Mouse (Mus musculus) gastrocnemius, postnatal 25 days (tissue): Measurements from ENCODE around the gene Tmsb15a. TPM values are rescaled to one million over a fixed set of nuclear protein-coding genes. Genes with fewer than 3 reads are reported as not detected.
"Not testable (repeated sequence)": the region's sequence is repeated elsewhere in the genome, so short reads cannot be mapped to it uniquely, and the experiment has no call there.

Experiments
- DNase-seq: peaks from one replicate; pipeline ENCODE4 v3.0.0; 2022
- long read RNA-seq, 2 experiments: library from polyadenylated mRNA; stranded (forward); transcript quantifications; one replicate each; pipeline ENCODE4 v2.0.0; 2021
- microRNA-seq, 2 experiments: library from miRNA; unstranded; fragments of <30 nt; microRNA quantifications; one replicate each; pipeline ENCODE4 v1.2.0; 2021; ENCODE audit warnings: borderline replicate concordance in 2 of 2
- total RNA-seq, 2 experiments: library from RNA; stranded (reverse); gene quantifications; 1 replicate in 1 of 2; 2 replicates in 1 of 2; pipeline ENCODE4 v1.2.3; 2021

Tmsb15a gene
- total RNA-seq, result not detected
- long read RNA-seq, experiment 1, result 0 reads
- long read RNA-seq, experiment 2, result 0 reads

DNA sequence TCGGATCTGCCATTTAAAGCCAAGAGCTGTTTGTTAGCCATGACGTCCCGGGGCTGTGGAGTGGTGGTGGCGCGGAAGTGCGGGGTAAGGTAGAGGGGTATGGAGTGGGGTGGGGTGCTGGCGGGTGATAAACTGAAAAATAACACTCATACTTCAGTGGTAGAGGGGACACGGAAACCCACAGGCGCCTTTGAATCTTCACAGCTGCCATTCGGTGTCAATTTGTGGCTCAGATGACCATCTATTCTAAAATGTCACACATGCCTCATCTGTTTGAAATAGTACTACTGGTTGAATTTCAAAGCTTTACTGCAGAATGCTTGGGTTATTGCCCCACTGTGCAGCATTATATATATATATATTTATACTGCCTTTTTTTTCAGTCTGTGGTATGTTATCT lies at the start of gene Tmsb15a:
Tmsb15a (minus strand) TSS at position 101 of the 400 bp plus-strand sequence.
- DNase-seq, result no peak

DNA sequence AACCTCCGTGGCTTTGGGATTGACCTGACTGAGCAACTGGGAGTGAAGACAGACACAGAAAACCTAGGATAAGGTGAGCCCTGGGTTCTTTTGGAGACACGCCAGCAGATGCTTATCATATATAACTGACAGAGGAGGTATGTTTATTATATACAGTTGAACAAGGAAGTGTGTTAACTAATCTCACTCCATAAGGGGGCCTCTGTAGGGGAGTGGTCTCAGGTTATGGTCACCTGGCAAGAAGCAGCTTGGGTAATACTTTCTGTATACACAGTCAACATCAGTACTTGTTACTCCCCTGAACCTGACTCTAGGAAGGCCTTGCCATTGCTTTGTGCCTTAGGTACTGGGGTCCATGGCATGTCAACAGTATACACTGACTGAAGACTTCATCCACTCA lies 43.5 kb upstream of the Tmsb15a start:
- DNase-seq, result no peak

DNA sequence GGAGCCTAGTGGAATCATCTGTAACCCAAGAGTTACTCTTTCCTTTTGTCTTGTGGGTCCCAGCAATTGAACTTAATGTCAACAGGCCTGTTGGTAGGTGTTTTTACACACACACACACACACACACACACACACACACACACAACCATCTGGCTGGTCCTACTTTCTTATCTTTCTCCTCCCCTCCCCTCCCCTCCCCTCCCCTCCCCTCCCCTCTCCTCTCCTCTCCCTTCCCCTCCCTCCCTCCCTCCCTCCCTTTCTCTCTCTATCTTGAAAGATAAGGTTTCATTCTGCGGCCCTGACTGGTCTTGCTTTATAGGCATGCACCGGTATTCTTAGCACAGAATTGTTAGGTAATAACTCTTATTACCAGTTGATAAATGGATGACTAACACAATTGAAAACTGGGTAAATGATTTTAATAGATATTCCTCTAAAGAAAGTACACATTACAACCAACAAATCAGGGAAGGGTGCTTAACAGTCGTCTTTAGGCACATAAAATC lies 43.0 kb upstream of the Tmsb15a start:
- no peak for DNase-seq

DNA sequence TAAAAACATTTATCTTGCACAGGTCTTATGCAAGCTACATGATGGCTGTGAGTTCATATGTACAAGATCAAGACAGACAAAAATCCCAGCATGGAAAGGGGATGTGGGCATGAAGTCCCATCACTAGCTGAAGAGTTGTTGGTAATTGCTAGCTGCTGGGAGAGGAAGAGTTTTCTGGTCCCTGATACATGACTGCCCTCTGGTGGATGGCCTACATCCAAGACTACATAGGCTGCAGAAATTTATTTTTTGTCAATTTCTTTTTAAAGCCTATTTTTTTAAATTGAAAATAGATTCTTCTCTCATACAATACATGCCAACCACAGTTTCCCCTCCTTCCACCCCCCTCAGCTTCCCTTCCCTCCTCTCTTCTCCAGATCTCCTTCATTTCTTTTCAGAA lies 36.6 kb upstream of the Tmsb15a start:
- DNase-seq, result no peak

DNA sequence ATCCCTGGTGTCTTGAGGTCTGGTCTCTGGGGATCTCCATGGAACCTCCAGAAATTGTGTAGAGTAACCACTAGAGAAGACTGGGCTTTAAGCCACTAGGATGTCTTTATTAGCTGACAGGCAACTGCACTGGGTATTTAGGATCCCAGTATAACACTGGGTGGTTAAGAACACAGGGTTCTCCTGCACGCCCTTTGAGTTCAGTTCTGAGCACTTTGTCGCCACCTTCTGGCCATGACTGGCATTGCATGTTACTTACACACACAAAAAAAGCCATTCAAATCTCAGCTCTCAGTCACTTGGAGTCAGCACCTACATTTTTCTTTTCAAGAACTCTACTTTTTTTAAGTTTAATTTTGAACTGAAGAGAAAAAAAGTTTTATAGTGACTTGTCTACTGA lies 27.8 kb upstream of the Tmsb15a start:
- DNase-seq, result no peak

DNA sequence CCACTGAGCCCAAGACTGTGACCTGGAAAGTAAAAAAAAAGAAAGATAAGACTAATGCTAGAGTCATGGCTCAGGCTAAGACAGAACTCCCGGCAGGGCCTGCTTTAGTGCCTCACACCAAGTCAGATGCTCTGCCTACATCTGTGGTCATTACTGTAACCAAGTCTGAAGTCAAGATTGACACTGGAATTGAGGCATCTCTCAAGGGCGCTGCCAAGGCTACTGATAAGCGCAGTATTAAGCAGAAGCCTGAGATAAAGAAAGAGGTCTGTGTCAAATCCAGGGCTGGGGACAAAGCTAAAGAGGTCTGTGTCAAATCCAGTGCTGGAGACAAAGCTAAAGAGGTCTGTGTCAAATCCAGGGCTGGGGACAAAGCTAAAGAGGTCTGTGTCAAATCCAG lies 20.3 kb upstream of the Tmsb15a start:
- DNase-seq, result not testable (repeated sequence)

DNA sequence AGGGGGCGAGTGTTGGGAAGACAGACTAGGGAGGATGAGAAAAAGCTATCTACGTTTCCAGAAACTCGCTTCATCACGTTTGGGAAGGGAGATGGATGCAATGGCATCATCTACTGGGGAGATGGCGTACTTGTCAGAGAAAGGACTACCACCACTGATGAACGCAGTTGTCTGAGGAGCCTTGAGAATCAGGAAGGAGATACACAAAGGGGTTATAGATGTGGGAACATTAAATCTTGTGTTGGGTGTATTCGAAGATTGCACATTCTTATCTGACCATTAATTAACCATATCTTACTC lies 17.9 kb upstream of the Tmsb15a start:
- no peak for DNase-seq

DNA sequence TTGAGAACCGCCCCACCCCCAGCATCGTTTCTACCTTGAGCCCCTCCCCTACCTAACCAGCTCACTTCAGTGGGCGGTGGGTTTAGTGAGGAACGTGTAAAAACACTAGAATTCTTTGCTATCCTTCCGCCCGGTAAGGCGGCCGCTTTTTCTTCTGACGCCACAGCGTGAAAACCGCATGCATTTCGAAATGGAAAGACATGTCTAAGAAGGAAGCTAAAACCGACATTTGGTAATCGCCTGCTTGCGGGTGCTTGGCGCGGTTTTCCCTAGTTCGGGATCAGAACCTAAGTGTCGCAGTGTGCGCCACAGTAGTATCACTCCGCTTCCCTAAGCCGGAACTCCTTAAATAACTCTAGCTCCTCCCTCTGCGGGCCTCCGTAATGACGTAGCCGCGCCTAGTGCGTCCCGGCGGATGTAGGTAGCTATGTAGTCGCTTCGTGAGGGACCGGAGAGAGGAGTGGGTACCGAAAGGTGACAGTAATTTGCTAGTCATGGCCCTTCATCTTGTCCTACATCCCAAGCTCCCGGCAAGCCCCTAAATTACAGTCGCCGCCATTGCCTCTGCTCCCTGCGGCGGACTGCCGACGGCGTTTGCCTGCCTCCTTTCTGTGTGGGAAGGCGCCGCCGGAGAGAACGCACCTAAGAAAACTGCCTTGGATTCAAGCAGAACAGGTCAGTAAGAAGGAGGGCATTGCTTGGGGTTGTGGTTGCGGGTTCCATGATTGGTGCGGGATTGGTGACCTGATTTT lies 17.4 kb upstream of the Tmsb15a start, which contains the start of the genes Armcx5 and Gprasp1:
Armcx5 (plus strand) TSS at position 430 of the 752 bp plus-strand sequence.
Gprasp1 (plus strand) TSS at position 430 of the 752 bp plus-strand sequence.
- DNase-seq, result peak; percentile 81

DNA sequence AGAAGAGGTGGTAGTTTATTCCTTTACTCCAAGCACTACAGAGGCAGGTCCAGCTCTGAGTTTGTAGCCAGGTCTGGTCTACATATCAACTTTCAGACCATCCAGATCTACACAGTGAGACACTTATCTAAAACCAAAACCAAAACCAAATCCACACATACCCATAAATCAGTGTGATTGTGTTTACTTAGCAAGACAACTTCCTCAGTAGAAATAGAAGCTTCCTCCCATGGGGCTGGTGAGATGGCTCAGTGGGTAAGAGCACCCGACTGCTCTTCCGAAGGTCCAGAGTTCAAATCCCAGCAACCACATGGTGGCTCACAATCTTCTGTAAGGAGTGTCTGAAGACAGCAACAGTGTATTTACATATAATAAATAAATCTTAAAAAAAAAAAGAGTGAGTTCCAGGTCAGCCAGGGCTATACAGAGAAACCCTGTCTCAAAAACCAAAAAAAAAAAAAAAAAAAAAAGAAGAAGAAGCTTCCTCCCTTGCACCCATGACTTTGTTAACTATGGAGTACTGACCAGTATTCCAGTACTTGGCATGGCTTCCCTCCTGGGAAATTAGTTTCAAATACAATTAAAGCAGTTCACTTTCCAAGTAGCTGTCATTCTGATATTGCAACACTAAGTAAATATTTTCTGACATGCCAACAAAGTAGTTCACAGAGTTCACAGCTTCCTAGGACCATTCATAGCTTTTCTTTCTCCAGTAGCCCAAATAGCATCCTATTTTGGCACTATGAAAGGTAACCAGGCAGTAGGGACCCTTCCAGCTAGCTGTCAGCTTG lies 13.9 kb upstream of the Tmsb15a start:
- no peak for DNase-seq

DNA sequence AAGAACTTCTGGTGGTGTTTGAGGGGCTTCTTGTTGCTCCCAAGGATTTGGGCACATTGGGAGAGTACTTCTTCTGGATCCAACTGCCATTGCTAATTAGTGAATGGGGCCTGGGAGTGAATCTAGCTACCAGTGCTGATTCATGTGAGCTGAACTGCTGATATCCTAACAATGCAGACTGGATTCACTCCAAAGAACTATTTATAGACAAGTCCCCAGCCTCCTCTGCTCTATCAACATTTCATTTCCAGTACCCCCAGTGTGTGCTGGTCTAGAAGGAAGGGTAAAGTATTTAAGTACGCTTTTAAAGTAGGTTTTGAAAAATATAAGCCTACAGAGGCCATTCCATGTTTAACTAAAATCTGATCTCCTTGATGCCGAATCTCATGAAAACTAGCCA lies 12.2 kb downstream of the Tmsb15a start:
- DNase-seq, result no peak

DNA sequence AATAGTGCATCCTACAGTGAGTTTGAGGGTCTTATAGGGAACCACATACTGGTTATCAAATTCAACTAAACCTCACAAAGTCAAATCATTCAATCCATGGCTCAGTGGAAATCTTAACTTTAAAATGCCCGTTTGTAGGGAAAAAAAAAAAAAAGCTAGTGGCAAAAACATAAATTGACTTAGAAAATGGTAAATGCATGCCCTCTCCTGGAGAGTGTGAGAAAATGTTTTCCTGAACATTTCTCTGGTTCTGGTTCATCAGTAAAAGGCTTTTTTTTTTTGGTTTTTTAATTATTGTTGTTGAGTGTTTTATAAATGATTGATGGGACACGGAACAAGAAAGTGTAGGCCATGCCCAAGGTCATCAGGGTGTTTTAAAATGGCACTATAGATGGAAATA lies 20.7 kb downstream of the Tmsb15a start:
- no peak for DNase-seq

DNA sequence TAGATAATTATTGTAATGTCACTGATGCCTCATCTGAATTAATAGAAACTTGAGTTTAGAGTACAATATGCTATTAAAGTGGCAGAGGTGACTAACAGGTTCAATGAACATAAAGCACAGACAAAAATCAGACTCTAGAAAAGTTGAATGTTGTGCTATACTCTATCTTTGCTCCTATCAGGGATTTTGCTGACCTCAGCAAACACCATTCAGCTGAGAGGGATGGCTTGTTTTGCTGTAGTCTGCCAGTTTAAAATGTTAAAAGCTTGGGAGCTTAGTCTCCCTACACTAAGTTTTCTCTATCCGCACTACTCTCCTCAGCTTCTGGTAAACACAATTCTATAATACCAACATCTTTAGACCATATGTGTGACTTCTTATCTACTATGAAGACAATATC lies 21.9 kb downstream of the Tmsb15a start:
- DNase-seq, result no peak

DNA sequence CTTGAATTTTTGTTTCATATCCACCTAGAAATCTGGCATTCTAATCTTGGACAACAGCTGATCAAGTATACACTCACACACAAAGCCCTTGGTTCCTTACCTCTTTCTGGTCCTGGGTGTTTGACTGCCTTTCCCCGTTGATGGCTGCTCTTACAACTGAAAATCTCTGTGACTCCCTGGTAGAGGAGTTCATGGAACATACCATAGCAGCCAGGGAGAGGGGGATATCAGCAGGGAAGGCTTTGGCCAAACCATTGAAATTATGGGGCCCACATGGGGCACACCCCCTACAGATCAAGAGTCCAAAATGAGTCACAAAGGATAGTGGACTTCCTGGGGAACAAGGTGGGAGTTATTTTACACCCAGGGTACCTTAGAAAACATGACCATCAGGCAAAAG lies 31.4 kb downstream of the Tmsb15a start, which contains the start of gene Tcp11x2:
Tcp11x2 (minus strand) TSS at position 158 of the 400 bp plus-strand sequence.
- no peak for DNase-seq

DNA sequence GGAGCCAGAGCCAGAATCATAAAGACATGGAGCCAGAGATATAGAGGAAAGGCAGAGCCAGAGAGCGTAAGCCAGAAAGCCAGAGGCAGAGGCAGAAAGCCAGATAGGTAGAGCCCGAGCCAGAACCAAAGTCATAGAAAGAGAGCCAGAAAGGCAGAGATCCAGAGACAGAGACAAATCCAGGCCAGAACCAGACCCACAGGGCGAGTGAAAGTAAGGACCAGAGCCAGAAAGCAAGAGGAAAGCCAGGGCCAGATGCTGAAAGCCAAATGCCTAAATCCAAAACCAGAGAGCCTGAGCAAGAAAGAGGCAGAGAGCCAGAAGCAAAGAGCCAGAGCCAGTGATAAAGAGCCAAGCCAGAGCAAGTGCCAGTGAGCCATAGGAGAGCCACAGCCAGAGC lies 37.3 kb downstream of the Tmsb15a start:
- no peak for DNase-seq

DNA sequence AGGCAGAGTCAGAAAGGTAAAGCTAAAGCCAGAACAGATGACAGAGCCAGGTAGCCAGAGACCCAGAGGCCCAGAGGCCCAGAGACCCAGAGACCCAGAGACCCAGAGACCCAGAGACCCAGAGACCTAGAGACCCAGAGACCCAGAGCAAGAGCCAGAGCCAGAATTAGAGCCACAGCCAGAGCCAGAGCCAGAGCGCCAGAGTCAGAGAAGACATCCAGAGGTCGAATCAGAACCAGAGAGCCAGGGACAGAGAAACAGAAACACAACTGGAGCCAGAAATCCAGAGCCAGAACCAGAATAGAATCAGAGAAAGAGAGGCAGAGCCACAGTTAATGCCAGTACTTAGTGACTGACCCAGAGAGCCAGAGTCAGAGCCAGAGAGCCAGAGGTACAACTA lies 43.2 kb downstream of the Tmsb15a start:
- DNase-seq, result no peak

Small RNA genes lying within 50 kb of the gene (microRNA-seq; reads per million reads assigned to microRNA genes)
- gene Mir7646, result 0 reads per million in 2 experiments

Other genes starting within 250 kb of the Tmsb15a start
- gene AV320801, start 230.7 kb downstream of the Tmsb15a start, total RNA-seq, result not detected
- gene Nxf7, start 126.5 kb downstream of the Tmsb15a start, total RNA-seq, result not detected
- gene Prame, start 97.6 kb downstream of the Tmsb15a start, total RNA-seq, result not detected
- gene Tcp11x2, start 31.5 kb downstream of the Tmsb15a start, total RNA-seq, result not detected
- gene Armcx5, start 17.5 kb upstream of the Tmsb15a start, total RNA-seq, result 1 to 10 TPM; 2.5 to 3.2 TPM
- 10 to 100 TPM; 15.9 to 16.8 TPM for gene Gprasp1, start 17.5 kb upstream of the Tmsb15a start, total RNA-seq
- gene Bhlhb9, start 72.3 kb upstream of the Tmsb15a start, total RNA-seq, result 1 to 10 TPM; 3.2 to 4.1 TPM
- gene Gprasp2, start 113.8 kb upstream of the Tmsb15a start, total RNA-seq, result 1 to 10 TPM; 1.2 to 1.3 TPM